Mouse (Mus musculus) cerebellum, postnatal 10 days (tissue): ENCODE data around the gene Nfe2.
"Not testable (repeated sequence)": the region's sequence is repeated elsewhere in the genome, so short reads cannot be mapped to it uniquely, and the experiment has no call there.

Experiments
- DNase-seq, 2 experiments: peaks; one replicate each; pipeline ENCODE4 v3.0.0; 2021; ENCODE audit warnings: mixed read lengths in 2 of 2

Nfe2 gene

GRCm38 (mm10) chr15:103249511-103249910 lies 8.7 kb downstream of the Nfe2 start:
- DNase-seq, result not testable (repeated sequence)

GRCm38 (mm10) chr15:103248401-103249313 lies 9.5 kb downstream of the Nfe2 start:
- DNase-seq, result peak; percentile 50 to 56

DNA sequence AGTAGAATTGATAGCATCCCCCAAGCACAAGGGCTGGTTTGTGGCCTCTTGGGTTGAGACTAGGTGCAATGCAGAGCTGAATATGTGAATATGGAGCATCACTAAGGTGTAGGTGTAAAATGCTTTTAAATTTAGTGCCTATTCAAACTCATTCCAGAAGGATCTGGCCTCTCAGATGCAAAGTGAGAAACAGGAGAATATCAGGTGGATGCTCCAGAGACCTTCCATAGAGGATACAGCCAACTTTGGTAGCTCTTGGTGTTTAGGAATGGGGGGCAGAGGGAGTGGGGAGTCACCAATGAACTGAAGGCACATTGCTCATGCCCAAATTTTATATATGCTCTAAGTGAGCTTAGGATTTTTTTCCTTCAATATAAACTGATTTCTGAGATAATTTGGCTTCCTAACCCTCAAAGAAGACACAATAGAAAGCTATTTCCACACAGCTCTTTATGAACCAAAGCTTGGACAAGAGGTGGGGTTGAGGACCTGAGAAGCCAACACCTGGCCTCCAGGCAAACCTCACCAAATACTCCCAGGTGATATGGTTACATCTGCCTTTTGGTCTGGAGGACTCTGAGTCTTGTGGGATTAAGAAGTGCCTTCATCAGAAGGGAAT lies 10.3 kb downstream of the Nfe2 start:
- DNase-seq, result no peak

DNA sequence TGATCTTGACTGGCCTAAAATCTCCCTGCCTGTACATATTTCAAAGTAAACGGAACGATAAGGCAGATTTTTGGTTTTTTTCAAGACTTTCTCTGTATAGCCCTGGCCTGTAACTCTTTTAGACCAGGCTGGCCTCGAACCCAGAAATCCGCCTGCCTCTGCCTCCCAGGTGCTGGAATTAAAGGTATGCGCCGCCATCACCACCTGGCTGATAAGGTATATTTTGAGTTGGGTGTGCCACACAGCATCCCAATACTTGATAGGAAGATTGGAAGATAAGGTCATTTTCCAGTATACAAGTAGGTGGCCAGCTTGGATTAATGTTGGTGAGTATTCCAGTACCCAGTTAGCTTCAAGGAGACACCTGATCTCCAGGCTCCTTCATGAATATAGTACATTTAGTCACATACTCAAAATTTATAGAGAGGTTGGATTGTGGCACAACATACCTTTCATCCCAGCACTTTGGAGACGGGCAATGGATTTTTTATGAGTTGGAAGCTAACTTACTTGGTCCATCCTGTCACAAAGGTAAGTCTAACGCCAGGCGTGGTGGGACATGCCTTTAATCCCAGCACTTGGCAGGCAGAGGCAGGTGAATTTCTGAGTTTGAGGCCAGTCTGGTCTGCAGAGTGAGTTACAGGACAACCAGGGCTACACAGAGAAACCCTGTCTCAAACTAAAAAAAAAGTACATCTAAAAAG lies 11.0 kb downstream of the Nfe2 start:
- no peak for DNase-seq

DNA sequence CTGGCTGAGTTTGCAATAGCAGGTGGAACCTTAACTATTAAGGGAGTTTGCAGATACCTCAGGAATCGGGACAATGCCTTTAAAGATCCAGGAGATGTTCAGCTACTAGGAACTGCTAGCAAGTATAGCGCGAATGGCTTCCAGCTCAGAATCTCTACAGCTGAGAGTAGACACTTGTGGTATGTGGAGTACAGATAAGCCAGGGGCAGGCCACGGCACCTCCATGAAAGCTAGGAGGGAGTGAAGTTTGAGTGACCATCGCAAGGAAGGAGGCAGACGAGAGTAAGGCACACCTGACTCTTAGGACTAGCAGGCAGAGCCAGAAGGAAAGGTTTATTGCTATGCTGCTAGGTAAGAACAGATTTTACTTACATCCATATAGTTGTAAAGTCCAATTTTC lies 12.6 kb downstream of the Nfe2 start:
- DNase-seq, result no peak

- peak in 1 of 2 experiments; percentile 13 for DNase-seq
Observed at GRCm38 (mm10) chr15:103242885-103243284, 15.3 kb downstream of the Nfe2 start.

DNA sequence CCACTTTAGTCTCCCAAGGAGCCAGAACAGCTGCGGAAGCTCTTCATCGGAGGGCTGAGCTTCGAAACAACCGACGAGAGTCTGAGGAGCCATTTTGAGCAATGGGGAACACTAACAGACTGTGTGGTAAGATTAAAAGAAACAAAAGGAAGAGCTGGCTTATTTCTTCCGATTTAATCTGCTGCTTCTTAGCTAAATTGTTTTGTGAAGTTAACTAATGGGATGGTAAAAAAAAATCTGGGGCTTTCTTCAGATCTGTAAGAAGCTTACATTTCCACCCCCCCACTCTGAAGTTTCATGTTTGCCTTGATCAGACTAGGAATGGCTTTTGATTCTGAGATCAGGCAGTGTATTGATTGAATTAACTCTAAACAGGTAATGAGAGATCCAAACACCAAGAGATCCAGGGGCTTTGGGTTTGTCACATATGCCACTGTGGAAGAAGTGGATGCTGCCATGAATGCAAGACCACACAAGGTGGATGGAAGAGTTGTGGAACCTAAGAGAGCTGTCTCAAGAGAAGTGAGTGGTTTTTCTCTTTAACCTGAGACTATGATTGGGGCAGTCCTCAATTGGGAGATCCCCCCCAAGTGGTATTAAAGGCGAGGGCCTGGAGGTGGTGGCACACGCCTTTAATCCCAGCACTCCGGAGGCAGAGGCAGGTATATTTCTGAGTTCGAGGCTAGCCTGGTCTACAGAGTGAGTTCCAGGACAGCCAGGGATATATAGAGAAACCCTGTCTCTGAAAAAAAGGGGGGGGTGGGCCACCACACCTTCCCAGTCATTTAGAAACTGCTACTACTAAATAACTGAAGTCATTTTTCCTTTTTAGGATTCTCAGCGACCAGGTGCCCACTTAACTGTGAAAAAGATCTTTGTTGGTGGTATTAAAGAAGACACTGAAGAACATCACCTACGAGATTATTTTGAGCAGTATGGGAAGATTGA lies 16.9 kb downstream of the Nfe2 start:
- peak in 1 of 2 experiments; percentile 6 for DNase-seq

DNA sequence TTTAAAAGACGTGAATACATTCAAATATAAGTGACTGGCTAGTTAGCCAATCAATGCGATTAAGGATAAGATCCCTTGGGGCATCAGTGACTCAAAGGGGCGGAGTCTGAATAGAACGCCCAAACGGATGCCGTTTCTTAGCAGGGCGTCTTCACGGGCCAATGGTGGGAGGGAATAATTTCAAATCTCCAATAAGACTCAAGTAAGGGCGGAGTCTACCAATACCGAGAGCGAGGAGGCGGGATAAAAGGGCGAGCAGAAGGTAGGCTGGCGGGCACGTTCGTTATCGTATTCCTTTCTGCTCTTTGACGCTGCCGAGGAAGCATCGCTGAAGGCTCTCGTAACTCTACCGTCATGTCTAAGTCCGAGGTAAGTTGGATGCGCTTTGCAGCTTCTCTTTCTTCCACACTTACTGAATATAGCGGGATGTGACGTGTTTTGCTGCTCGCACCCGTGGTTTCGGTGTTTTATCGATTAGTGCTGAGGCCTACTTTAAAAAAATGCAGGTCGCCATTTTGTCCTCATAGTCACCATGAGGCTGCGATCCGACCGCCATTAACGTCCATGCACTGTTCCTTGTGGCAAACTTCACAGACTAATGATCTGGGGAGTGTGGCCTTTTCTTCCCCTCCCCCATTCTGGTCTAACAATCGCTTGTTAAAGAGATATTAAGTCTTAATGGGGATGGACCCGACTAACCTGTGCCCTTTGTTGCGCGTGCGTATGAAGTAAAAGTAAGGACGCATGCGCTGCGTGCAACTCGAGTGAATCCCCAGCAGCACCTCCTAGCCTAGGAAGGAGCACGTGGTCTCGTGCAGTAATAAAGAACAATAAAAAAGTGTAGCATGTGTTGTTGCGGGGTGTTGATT lies 17.8 kb downstream of the Nfe2 start, which contains the start of gene Hnrnpa1:
Gene Hnrnpa1 (plus strand): TSS at position 273 of the 869 bp plus-strand sequence.
- DNase-seq, result peak; percentile 96 to 97

GRCm38 (mm10) chr15:103239685-103240159 lies 18.5 kb downstream of the Nfe2 start, which contains the start of gene Cbx5:
Cbx5 (minus strand) TSS chr15:103239816.
- peak; percentile 98 to 99 for DNase-seq

DNA sequence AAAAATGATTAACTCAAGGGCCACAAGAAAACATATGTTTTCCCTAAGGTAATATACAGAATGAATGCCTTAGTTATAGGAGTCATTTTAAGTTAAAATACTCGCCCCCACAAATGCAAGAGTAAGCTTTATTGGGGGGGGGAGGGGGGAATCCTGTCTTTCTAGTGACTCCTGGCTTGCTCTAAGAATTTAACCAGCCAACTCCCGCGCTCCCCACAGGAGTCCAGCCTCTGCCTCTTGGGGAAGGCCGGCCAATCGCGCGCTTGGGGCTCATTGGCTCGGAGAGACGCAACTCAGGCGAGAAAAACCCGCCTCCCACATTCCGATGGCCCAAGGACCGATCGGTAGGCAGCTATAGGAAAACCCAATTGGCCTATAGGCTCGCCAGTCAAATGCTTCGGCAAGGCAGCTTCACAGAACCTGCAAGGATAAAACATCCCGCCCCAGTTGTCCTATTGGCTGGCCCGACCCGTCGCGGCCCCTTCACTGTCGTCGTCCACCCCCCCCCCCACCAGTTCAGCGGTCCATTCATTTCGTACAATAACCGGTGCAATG lies 19.0 kb downstream of the Nfe2 start:
- DNase-seq, result peak; percentile 95 to 97

DNA sequence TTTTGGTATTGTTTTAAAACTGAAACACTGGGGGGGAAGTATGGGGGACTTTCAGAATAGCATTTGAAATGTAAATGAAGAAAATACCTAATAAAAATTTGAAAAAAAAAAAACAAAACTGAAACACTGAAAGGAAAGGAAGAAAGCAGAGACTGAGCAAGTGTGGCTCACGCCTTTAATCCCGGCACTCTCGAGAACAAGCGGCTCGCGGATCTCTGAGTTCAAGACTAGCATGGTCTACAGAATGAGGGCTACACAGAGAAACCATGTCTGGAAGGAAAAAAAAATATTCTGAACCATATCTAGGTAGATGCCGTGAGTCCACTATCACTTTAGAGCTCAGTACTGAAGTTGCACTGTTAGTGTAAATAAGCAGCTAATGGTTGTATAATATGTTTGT lies 20.9 kb downstream of the Nfe2 start:
- DNase-seq, result no peak

DNA sequence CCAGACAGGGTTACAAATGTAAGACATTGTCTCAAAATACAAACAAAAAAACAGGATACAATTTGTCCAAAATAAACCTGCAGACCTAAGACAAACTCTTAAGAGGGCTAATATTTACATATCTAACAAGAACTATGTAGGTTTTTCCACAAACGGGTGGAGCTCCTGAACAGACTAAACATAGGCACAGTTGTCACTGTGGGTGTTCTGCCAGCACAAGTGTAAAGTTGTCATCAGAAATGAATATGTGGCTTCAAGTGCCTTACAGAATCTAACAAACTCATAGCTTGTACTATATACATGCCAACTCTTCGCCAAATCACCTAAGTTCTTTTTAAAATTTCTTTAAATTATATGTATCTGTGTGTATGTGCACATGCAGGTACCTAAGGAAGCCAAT lies 25.1 kb downstream of the Nfe2 start:
- no peak for DNase-seq

GRCm38 (mm10) chr15:103228904-103229303 lies 29.3 kb downstream of the Nfe2 start:
- no peak for DNase-seq

DNA sequence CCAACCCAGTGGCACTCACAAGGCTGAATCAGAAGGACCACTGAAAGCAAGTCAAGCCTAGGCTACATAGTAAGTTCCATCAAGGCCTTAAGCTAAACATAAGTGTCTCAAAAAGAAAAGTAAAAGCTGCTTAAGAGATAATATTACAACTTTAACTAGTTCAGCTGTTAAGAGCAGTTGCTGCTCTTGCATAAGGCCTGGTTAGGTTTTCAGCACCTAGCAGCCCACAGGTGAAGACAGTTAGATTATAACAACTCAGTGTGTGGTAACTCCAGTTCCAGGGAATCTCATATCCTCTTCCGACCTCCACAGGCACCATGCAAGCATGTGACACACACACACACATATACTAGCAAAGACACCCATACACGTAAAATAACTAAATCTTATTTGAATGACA lies 30.6 kb downstream of the Nfe2 start:
- no peak for DNase-seq

DNA sequence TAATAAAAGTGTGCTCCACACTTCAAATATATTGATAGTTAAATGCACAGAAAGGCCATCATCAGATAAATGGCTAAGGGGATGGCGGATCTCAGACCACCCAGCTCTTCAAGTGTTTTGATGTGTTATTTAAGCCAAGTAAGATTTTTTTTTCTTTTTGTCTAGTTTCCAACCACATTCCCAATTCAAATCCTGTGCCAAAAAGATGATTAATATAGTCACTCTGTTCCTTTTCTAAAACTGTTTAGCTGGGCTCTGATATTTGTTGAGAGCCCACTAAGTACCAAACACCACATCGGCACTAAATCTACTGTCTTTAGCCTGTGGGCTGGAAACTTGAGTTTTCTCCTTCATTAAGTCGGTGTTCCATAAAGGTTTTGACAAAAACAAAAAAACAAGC lies 31.2 kb downstream of the Nfe2 start:
- DNase-seq, result no peak

GRCm38 (mm10) chr15:103224161-103224560 lies 34.0 kb downstream of the Nfe2 start:
- DNase-seq, result no peak

DNA sequence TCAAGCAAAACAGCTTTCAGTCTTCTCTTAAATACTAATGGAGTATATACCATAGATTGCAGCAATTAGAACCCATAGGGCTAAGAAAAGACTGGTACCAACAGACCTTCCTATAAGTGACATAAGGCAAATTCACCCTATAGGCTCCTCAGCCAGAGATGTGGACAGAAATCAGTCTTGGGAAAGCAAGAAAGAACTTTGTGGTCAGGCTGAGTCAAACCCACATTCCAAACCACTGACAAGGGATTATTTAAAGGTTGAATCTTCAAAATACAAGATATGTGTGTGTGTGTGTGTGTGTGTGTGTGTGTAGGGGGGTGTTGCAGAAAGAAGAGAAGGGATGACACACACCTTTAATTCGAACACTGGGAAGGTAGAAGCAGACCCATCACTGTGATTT lies 36.8 kb downstream of the Nfe2 start:
- DNase-seq, result no peak

GRCm38 (mm10) chr15:103220785-103221184 lies 37.4 kb downstream of the Nfe2 start:
- peak in 1 of 2 experiments; percentile 26 for DNase-seq

- no peak for DNase-seq
Observed at GRCm38 (mm10) chr15:103216052-103216451, 42.2 kb downstream of the Nfe2 start.
